Mouse (Mus musculus) forebrain, postnatal 0 days (tissue): ENCODE results near the gene Kcnk15. TPM values are rescaled to one million over a fixed set of nuclear protein-coding genes. Genes with fewer than 3 reads are reported as not detected.
A peak's percentile ranks its signal among the peaks of the same experiment; 100 is the strongest.

ENCODE experiments used
- ATAC-seq: fragments of 200-750 bp; cut with Nextera tagmentation; 2 replicates; pipeline ENCODE4 v1.8.0; 2017; ENCODE audit warnings: mild to moderate bottlenecking, moderate library complexity
- DNase-seq: peaks from one replicate; pipeline ENCODE4 v3.0.0-alpha.2; 2015
- H3K27ac ChIP-seq: fragments of 300-500 bp; sonication (generic); 2 replicates; pipeline ENCODE4 v1.5.1; 2014; ENCODE audit warnings: low read depth, mild to moderate bottlenecking, antibody characterized with exemption, low read length, moderate library complexity, mixed read lengths
- H3K27me3 ChIP-seq: fragments of 300-500 bp; sonication (generic); 2 replicates; pipeline ENCODE4 v1.6.1; 2014; ENCODE audit warnings: mild to moderate bottlenecking, low read length, mixed read lengths; ENCODE audit not compliant: insufficient read depth
- H3K36me3 ChIP-seq: fragments of 300-500 bp; sonication (generic); 2 replicates; pipeline ENCODE4 v1.6.1; 2014; ENCODE audit warnings: mild to moderate bottlenecking, moderate library complexity; ENCODE audit not compliant: insufficient read depth
- H3K4me1 ChIP-seq: fragments of 300-500 bp; sonication (generic); 2 replicates; pipeline ENCODE4 v1.6.1; 2014; ENCODE audit warnings: antibody characterized with exemption; ENCODE audit not compliant: insufficient read depth
- H3K4me2 ChIP-seq: fragments of 300-500 bp; sonication (generic); 2 replicates; pipeline ENCODE4 v1.6.1; 2014; ENCODE audit warnings: low read depth, mild to moderate bottlenecking, moderate library complexity
- H3K4me3 ChIP-seq: fragments of 300-500 bp; sonication (generic); 2 replicates; pipeline ENCODE4 v1.5.1; 2014; ENCODE audit warnings: low read depth, low read length, mixed read lengths
- H3K9ac ChIP-seq: fragments of 300-500 bp; sonication (generic); 2 replicates; pipeline ENCODE4 v1.6.1; 2014; ENCODE audit warnings: mild to moderate bottlenecking
- H3K9me3 ChIP-seq: fragments of 300-500 bp; sonication (generic); 2 replicates; pipeline ENCODE4 v1.6.1; 2016; ENCODE audit warnings: low read length
- CTCF ChIP-seq: sonication (generic); IDR thresholded peaks from 2 replicates; pipeline ENCODE4 v1.5.1; 2016; ENCODE audit warnings: antibody characterized with exemption, control low read depth, low read depth
- WGBS: fragments of 180-500 bp; shearing (Covaris S2); extraction: QIAGEN DNeasy Blood & Tissue Kit; methylation state at CpG from one replicate; pipeline ENCODE4 v1.1.7; 2014; 5-methylcytosine and 5-hydroxymethylcytosine counted together
- polyA plus RNA-seq: library from polyadenylated mRNA; unstranded; fragments of >200 nt; fragmentation: Nextera tagmentation; extraction: Ambion mirVana; gene quantifications from 2 replicates; pipeline ENCODE4 v1.2.1, GENCODE M21; 2015
- total RNA-seq: library from RNA; depleted of rRNA; stranded (reverse); fragments of >200 nt; gene quantifications from 2 replicates; pipeline ENCODE4 v1.2.3, GENCODE M21; 2014

Kcnk15 gene
- total and polyA plus RNA-seq, 2 experiments from 2014 or later = 0.19 TPM; not detected in 1

DNA sequence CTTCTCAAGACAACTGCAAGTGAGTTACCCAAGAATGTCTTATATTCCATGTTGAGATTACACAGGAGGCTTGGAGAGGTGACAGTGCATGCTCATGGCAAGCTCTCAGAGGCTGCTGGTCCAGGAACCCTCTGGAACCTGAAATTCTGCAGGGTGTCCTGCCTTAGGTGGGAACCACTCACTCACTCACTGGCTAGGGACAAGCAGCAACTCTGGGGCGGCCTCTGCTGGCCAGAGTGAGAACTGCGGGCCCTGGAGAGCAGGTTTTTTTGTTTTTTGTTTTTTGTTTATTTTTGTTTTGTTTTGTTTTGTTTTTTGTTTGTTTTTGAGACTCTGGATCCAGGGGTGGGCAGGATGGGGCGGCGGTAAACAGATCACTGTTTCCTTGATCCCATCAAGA is 30.2 kb upstream of the Kcnk15 start:
- 6% methylated on average over 4 of the region's 4 CpGs for WGBS

DNA sequence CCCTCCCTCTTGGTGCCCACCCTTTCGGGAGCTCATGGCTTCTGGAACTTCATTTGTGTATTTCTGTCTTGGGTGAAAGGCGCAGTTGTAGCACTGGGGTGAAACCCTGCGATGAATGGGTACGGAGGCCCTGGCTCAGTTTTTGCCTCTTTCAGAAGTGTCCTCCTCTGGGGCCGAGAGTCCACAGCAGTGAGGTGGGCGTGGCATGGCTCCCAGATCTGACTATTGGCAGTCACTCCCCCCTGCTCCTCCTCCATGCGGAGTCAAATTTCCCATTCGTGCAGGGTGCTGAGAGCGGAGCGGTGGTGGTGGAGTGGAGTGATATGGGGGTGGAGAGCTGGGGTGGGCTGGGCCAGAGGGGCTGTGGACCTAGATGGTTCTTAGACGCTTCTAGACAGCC is 29.7 kb upstream of the Kcnk15 start:
- Histone ChIP-seq H3K9me3 (no peaks in the 10 kb centered on the region), H3K4me3 (no peak overlapping the region), H3K4me1 (no peaks in the 10 kb centered on the region), H3K27me3 (no peaks in the 10 kb centered on the region), H3K9ac (no peak overlapping the region), H3K36me3 (no peaks in the 10 kb centered on the region), H3K4me2 (no peak overlapping the region), H3K27ac (no peak overlapping the region)
- 25% methylated on average over 11 of the region's 11 CpGs for WGBS
- no peak for TF ChIP-seq CTCF
- DNase-seq (no peak), ATAC-seq (no peak)

More for the DNA sequence above, 30.2 kb upstream of the Kcnk15 start:
- DNase-seq = peak; percentile 73
- no peak overlapping the region for H3K9ac ChIP-seq
- no peaks in the 10 kb centered on the region for H3K27me3 ChIP-seq
- peak; percentile 94 for TF ChIP-seq CTCF
- H3K4me3 ChIP-seq = no peak overlapping the region
- H3K27ac ChIP-seq = no peak overlapping the region
- H3K36me3 ChIP-seq = no peaks in the 10 kb centered on the region
- H3K4me2 ChIP-seq = no peak overlapping the region
- no peaks in the 10 kb centered on the region for H3K9me3 ChIP-seq
- no peak for ATAC-seq
- H3K4me1 ChIP-seq = no peaks in the 10 kb centered on the region

- no peak overlapping the region for H3K4me2 ChIP-seq
- ATAC-seq (no peak), DNase-seq (no peak)
- H3K9ac ChIP-seq = no peak overlapping the region
- H3K4me3 ChIP-seq = no peak overlapping the region
- no peak overlapping the region for H3K27ac ChIP-seq
- no peak for TF ChIP-seq CTCF
- H3K9me3 ChIP-seq = no peaks in the 10 kb centered on the region
- WGBS = 91% methylated on average over 1 of the region's 1 CpGs
- H3K4me1 ChIP-seq = no peaks in the 10 kb centered on the region
- H3K27me3 ChIP-seq = no peaks in the 10 kb centered on the region
- no peaks in the 10 kb centered on the region for H3K36me3 ChIP-seq
These were observed 27.6 kb upstream of the Kcnk15 start for GRCm38 (mm10) chr2:163825861-163826260.

DNA sequence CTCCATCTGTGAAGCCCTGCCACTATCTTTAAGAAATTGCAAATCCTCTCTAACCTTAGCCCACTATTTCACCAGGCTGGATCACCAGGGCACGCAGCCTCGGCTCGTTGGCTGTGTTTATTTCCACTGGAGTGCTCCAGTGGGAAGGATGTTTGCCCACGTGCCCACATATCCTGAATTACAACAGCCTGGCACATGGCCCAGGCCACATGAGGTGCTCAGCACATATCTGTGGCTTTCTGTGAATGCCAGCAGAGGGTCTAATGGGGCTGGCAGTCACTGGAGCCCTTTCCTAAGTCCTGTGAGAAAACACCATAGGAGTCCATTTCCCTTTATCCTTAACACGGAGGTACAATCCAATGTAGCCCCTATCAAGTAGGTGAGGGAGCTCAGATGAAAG is 27.0 kb upstream of the Kcnk15 start:
- Histone ChIP-seq H3K36me3 (no peaks in the 10 kb centered on the region), H3K27ac (no peak overlapping the region), H3K4me2 (no peak overlapping the region), H3K27me3 (no peaks in the 10 kb centered on the region), H3K4me3 (no peak overlapping the region), H3K9ac (no peak overlapping the region), H3K4me1 (no peaks in the 10 kb centered on the region), H3K9me3 (no peaks in the 10 kb centered on the region)
- no peak for DNase-seq
- TF ChIP-seq CTCF = no peak
- ATAC-seq = no peak
- 62% methylated on average over 5 of the region's 5 CpGs for WGBS

DNA sequence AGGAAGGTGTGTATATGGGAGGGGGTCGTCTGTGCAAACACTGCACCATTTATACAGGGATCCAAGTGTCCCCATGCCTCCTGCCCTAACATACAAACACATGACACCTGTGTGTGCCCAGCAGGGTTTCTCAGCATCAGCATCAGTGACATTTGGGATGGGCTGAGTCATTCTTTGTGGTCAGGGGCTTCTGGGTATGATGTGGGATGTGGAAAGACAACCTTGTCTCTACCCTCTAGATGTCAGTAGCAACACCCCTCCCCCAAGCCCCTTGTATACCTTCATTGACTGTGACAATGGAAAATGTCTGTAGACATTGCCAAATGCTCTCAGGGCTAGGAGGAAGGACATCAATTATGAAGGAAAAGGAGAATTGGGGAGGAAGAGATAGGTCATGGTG is 22.3 kb upstream of the Kcnk15 start:
- TF ChIP-seq CTCF = no peak

DNA sequence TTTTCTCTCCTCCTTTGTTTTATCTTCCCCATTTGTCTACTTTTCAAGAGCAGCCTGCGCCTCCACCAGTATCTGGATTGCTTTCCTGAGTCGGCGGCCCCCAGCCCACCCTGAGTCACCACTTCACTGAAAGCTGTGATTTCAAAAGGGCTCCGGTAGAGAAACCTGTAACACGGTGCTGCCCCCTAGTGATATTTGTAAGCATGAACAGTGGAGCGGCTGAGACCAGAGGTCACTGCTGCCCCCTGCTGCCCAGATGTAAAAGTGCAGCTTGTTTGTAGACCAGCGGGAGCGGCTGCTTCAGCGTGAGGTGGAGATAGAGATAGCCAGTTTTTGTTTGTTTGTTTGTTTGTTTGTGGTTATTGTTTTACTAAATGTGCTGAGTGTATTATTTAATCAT is 15.4 kb upstream of the Kcnk15 start:
- WGBS = 18% methylated on average over 9 of the region's 9 CpGs

More for the DNA sequence above, 22.3 kb upstream of the Kcnk15 start:
- Histone ChIP-seq H3K27ac (no peak overlapping the region), H3K4me2 (no peak overlapping the region), H3K4me3 (no peak overlapping the region), H3K4me1 (no peaks in the 10 kb centered on the region), H3K27me3 (no peaks in the 10 kb centered on the region), H3K9me3 (no peaks in the 10 kb centered on the region), H3K36me3 (no peaks in the 10 kb centered on the region), H3K9ac (no peak overlapping the region)
- DNase-seq (no peak), ATAC-seq (no peak)
- 62% methylated on average over 1 of the region's 1 CpGs for WGBS

DNA sequence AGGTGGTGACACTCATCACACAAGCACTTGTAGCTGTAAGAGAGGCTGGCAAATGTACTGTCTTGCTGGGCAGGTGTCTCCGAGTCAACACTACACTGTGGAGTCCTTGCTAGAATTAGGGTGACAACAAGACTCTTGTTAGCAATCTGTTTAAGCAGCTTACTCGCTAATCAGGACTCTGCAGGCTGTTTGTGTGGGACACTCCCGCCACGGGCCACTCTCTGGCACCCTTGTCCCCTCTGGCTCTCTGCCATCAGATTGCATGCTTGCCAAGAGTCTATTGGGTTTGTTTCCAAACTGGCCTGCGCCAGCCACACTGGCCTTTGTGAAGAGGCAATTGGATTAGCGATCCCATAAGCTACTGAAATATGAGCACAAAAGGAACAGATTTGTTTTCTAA is 13.9 kb upstream of the Kcnk15 start:
- H3K4me1 ChIP-seq = no peaks in the 10 kb centered on the region
- no peak overlapping the region for H3K9ac ChIP-seq
- no peak overlapping the region for H3K4me3 ChIP-seq
- H3K4me2 ChIP-seq = no peak overlapping the region
- no peaks in the 10 kb centered on the region for H3K9me3 ChIP-seq
- WGBS = 13% methylated on average over 6 of the region's 6 CpGs
- peak; percentile 52 for DNase-seq
- ATAC-seq = peak; percentile 47
- no peak overlapping the region for H3K27ac ChIP-seq
- no peaks in the 10 kb centered on the region for H3K36me3 ChIP-seq
- TF ChIP-seq CTCF = no peak
- H3K27me3 ChIP-seq = no peaks in the 10 kb centered on the region

More for the DNA sequence above, 15.4 kb upstream of the Kcnk15 start:
- H3K4me1 ChIP-seq = no peaks in the 10 kb centered on the region
- H3K27ac ChIP-seq = no peak overlapping the region
- DNase-seq (peak; percentile 89), ATAC-seq (peak; percentile 76)
- H3K9ac ChIP-seq = no peak overlapping the region
- H3K4me2 ChIP-seq = no peak overlapping the region
- no peaks in the 10 kb centered on the region for H3K27me3 ChIP-seq
- no peaks in the 10 kb centered on the region for H3K36me3 ChIP-seq
- H3K4me3 ChIP-seq = no peak overlapping the region
- no peaks in the 10 kb centered on the region for H3K9me3 ChIP-seq
- TF ChIP-seq CTCF = peak; percentile 99

GRCm38 (mm10) chr2:163842043-163842442 is 11.4 kb upstream of the Kcnk15 start:
- WGBS = 81% methylated on average over 4 of the region's 4 CpGs
- Histone ChIP-seq H3K36me3 (no peaks in the 10 kb centered on the region), H3K4me2 (no peak overlapping the region), H3K9me3 (no peaks in the 10 kb centered on the region), H3K4me1 (no peaks in the 10 kb centered on the region), H3K9ac (no peak overlapping the region), H3K27ac (no peak overlapping the region), H3K4me3 (no peak overlapping the region), H3K27me3 (no peaks in the 10 kb centered on the region)
- TF ChIP-seq CTCF = no peak
- DNase-seq (no peak), ATAC-seq (no peak)
